ENCODE assay signal across 24 mouse cellular contexts in the genomic region with DNA sequence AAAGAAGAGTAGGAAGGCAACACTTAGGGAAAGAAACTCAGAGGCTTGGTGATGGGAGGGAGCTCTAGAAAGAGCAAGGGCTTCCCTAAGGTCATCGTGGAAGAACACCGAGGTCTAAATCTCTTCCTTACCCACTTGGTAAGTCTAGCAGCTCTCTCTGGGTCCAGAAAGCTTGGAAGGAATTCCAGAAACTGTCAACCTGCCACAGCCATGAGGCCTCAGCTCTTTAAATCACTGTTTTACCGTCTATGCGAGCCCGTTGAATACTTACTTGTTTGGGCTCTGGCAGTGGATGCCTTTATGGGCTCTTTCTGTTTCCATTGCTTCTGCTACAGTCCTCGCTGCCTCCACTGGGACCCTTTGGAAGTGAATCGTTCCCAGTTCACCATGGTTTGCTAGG.
DNase-seq lines count a peak whose midpoint lies in the region; ATAC-seq and TF ChIP-seq lines count a peak whose summit lies in the region.
"Had no signal": no experiment of that assay in that cellular context is flagged by ENCODE, and none has a peak within 500 bp of the region (broad histone marks: within the 10 kb centered on the region; RNA-seq: fewer than 3 reads in every experiment).

No protein-coding gene starts in this region.

- DNase-seq in heart, adult 2 months: peak; percentile 2 to 15
- no peak for DNase-seq in heart, postnatal 10 days
- DNase-seq in kidney, adult 9 months: no peak
- DNase-seq in cerebellum, postnatal 10 days: no peak
- DNase-seq in left cerebral cortex, adult 11 months (ENCODE audit: low spot score): no peak
- DNase-seq: adrenal gland, adult 8-10 months; B cell, adult 2 months; cerebellum, adult 11-12 months; cerebellum, postnatal 25 days; gastrocnemius, postnatal 36 days; layer of hippocampus, adult 9-11 months; left cerebral cortex, postnatal 4 days; lung, embryonic 14.5 days had no signal

- 59% methylated on average over 7 of the region's 7 CpGs for WGBS in heart, adult 2 months
- 53% methylated on average over 7 of the region's 7 CpGs for WGBS in kidney, embryonic 16.5 days
- WGBS in heart, embryonic 15.5 days: 37% methylated on average over 7 of the region's 7 CpGs

- no peaks in the 10 kb centered on the region for H3K9me3 ChIP-seq in kidney, embryonic 16.5 days (ENCODE audit: low read length)
- no peaks in the 10 kb centered on the region for H3K9me3 ChIP-seq in heart, embryonic 15.5 days (replicated peaks)
- H3K9me3 ChIP-seq: kidney, embryonic 15.5 days; limb, embryonic 15.5 days; megakaryocyte, embryonic 14.5 days; midbrain, embryonic 13.5 days had no signal

- intact Hi-C loops in heart, adult 2 months (cut with DNase I): no loop called here
- intact Hi-C loops in heart, postnatal 10 days (cut with DNase I): no loop called here

- no peak overlapping the region for H3K4me3 ChIP-seq in heart, adult 2 months
- H3K4me3 ChIP-seq in kidney, embryonic 16.5 days (ENCODE audit: low read length): no peak overlapping the region
- H3K4me3 ChIP-seq in heart, embryonic 15.5 days: no peak overlapping the region
- H3K4me3 ChIP-seq: kidney, embryonic 15.5 days; left cerebral cortex, adult 2 months; limb, embryonic 15.5 days; megakaryocyte, embryonic 14.5 days; midbrain, embryonic 13.5 days had no signal

- H3K36me3 ChIP-seq in heart, adult 2 months (ENCODE audit: control insufficient read depth, insufficient read depth, low read length): no peaks in the 10 kb centered on the region
- no peaks in the 10 kb centered on the region for H3K36me3 ChIP-seq in kidney, embryonic 16.5 days (ENCODE audit: insufficient read depth, low read length)
- no peaks in the 10 kb centered on the region for H3K36me3 ChIP-seq in heart, embryonic 15.5 days
- H3K36me3 ChIP-seq: kidney, embryonic 15.5 days; limb, embryonic 15.5 days; midbrain, embryonic 13.5 days had no signal

- no peak for TF ChIP-seq CTCF in heart, adult 2 months (IDR thresholded peaks at IDR 0.05)

- H3K9ac ChIP-seq in heart, adult 2 months (ENCODE audit: low read depth, low read length): no peak overlapping the region
- H3K9ac ChIP-seq in kidney, embryonic 16.5 days (replicated peaks; ENCODE audit: low read length): no peak overlapping the region
- no peak overlapping the region for H3K9ac ChIP-seq in heart, embryonic 15.5 days
- H3K9ac ChIP-seq: kidney, embryonic 15.5 days; limb, embryonic 15.5 days; liver, embryonic 14.5 days; lung, embryonic 14.5 days; midbrain, embryonic 13.5 days had no signal

- H3K27me3 ChIP-seq in heart, adult 2 months (ENCODE audit: control insufficient read depth, insufficient read depth, low read length): no peaks in the 10 kb centered on the region
- no peaks in the 10 kb centered on the region for H3K27me3 ChIP-seq in kidney, embryonic 16.5 days (ENCODE audit: insufficient read depth, low read length)
- H3K27me3 ChIP-seq in heart, embryonic 15.5 days: no peaks in the 10 kb centered on the region
- H3K27me3 ChIP-seq: kidney, embryonic 15.5 days; limb, embryonic 15.5 days; megakaryocyte, embryonic 14.5 days; midbrain, embryonic 13.5 days had no signal

- H3K4me1 ChIP-seq in heart, adult 2 months (ENCODE audit: control insufficient read depth, insufficient read depth, low read length): no peaks in the 10 kb centered on the region
- no peaks in the 10 kb centered on the region for H3K4me1 ChIP-seq in kidney, embryonic 16.5 days (ENCODE audit: insufficient read depth, low read length)
- peaks cover 12% of the 10 kb centered on the region for H3K4me1 ChIP-seq in heart, embryonic 15.5 days (replicated peaks)
- H3K4me1 ChIP-seq: kidney, embryonic 15.5 days; limb, embryonic 15.5 days; megakaryocyte, embryonic 14.5 days; midbrain, embryonic 13.5 days had no signal

- no peak for TF ChIP-seq POLR2A in heart, adult 2 months (IDR thresholded peaks at IDR 0.05; ENCODE audit: insufficient read depth, low read depth, low read length)

- peak; percentile 23; the same call in 1 of the 2 replicates for ATAC-seq in kidney, embryonic 16.5 days (ENCODE audit: low FRiP score, low TSS enrichment)
- ATAC-seq in heart, embryonic 15.5 days (replicated peaks; ENCODE audit: insufficient number of reproducible peaks, insufficient read depth, low FRiP score, low read depth): no peak
- ATAC-seq: activated CD4-positive, CD25-positive, alpha-beta regulatory T cell, adult 4 months; hindbrain, postnatal 0 days; intestine, embryonic 16.5 days; midbrain, embryonic 13.5 days had no signal

- TF ChIP-seq EP300 in heart, adult 2 months (IDR thresholded peaks at IDR 0.05; ENCODE audit: insufficient read depth, low read depth, low read length): no peak

- H3K27ac ChIP-seq in heart, adult 2 months: peak overlapping the region; percentile 61
- no peak overlapping the region for H3K27ac ChIP-seq in kidney, embryonic 16.5 days (ENCODE audit: low read length)
- H3K27ac ChIP-seq in heart, embryonic 15.5 days: no peak overlapping the region
- H3K27ac ChIP-seq: hindbrain, postnatal 0 days; kidney, embryonic 15.5 days; left cerebral cortex, adult 2 months; limb, embryonic 15.5 days; liver, embryonic 14.5 days; midbrain, embryonic 13.5 days had no signal

- no peak overlapping the region for H3K4me2 ChIP-seq in kidney, embryonic 16.5 days (replicated peaks; ENCODE audit: low read depth, low read length)
- H3K4me2 ChIP-seq in heart, embryonic 15.5 days: 0 out of 2 replicates have a peak overlapping the region, but pooled peaks have one; percentile 10
- H3K4me2 ChIP-seq: kidney, embryonic 15.5 days; limb, embryonic 15.5 days; lung, embryonic 14.5 days; midbrain, embryonic 13.5 days had no signal

- H3K79me2 ChIP-seq in heart, adult 2 months (replicated peaks; ENCODE audit: control insufficient read depth, insufficient read depth, low read length): no peaks in the 10 kb centered on the region

Comparison
In these comparisons a context has a peak if more than half of its experiments do, and no peak if none do; other contexts are left out.
1. DNase-seq: peak in heart, adult 2 months (2 of 2); none in heart, postnatal 10 days (0 of 2), kidney, adult 9 months (single experiment), cerebellum, postnatal 10 days (0 of 2) and left cerebral cortex, adult 11 months (single experiment).